Mouse (Mus musculus) embryo, embryonic 10 days (tissue): ENCODE measurements at regions not wholly inside any gene's neighbourhood (a gene's known extent, or its start where the extent isn't known, plus 50 kb on each side); places are given as distances from the start of the nearest gene placed in this dataset.
A peak's percentile ranks its signal among the peaks of the same experiment; 100 is the strongest.

Experiments used
- DNase-seq: peaks from one replicate; pipeline ENCODE4 v3.0.0-alpha.2; 2015; ENCODE audit warnings: low spot score

- no peak for DNase-seq
These were observed 140.1 kb upstream of the Smim15 start for GRCm38 (mm10) chr13:107904051-107904740.

GRCm38 (mm10) chr13:107903150-107903959 lies 140.9 kb upstream of the Smim15 start:
- peak; percentile 37 for DNase-seq

DNA sequence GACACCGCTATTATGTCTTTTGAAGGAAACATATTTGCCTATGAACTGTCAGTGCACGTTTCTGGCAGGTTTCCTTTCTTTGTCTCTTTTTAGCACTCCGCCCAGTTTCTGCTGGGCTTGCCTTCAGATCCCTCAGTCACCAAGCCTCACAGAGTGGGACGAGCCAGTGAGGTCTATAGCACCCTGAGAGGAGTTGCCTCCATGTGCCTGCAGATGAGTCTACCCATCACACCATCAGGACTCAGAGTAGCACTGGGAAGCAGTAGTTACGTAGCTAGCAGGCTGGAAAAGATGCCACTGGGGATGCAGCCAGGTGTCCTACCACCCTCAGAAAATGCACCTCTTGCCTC lies 141.5 kb upstream of the Smim15 start:
- no peak for DNase-seq

DNA sequence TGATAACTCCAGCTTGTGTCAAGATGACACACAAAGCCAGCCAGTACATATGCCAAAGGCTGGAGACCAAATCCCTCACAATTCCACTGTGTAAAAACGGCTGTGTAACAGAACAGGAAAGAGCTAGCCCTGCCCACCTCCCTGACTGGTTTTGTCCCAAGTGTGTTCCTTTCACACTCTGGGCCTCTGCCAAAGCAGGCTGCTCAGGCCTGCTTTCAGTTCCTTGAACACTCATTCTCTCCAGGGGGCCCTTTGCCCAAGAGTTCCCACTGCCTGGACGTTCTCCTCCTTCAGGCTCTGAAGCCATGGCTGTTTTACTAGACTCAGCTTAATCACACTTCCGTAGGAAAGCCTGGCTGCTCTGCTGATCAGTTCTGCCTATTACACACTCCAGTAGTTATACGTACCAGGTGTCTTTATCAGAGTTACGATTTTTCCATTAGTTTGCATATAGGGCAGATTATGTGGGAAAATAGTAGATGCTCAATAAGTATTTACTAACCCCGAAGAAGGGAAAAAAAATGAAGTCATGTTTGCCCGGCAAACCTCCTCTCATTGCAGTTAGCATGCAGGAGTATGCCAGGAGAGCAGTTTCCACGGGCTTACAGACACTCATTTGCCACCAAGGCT lies 144.5 kb upstream of the Smim15 start:
- DNase-seq = no peak

DNA sequence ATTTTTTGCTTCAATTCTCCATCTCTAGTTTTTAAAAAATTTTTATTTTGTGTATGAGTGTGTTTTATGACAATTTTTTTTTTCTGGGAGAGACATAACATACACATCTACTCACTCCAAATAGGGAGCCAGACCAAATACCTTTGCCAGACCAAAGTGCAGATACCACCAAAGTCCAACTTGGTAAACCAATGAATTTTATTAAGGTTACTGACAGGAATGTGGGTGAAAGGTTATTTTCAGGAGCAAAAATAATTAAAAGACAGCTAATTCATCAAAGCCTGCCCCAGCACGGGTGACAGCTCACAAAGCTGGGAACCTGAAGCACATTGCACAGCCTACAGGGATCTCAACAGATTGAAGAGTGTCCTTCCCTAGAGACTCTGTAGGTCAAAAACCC lies 146.6 kb upstream of the Smim15 start:
- DNase-seq = no peak

- no peak for DNase-seq
These were observed 147.1 kb upstream of the Smim15 start for GRCm38 (mm10) chr13:107897184-107897583.

DNA sequence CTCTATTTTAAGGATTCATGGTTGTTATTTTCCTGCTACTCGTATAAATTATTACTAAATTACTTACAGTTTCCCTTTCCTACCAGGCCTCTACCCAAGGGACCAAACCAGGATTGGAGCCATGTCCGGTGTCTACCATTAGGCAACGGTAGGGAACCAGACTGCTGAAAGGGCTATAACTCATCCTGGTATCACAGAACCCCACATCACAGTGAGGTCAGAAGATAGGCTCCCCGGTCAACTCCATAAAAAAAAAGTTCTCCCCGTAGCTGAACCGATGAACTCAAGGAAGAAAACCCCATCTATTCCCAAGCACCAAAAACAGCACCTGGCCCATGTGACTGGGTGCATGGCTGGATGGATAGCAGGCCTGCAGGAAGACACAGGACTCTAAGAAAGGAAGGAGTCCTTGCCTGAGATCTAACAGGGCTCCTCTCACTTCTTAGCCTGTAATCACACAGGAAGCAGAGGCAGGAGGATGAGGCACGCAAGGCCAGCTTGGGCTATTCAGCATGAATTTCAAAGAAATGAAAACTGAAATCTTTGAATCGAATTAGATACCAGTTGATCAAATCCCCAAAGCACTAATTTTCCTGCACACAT lies 150.6 kb upstream of the Smim15 start:
- no peak for DNase-seq

- no peak for DNase-seq
These were observed 151.2 kb upstream of the Smim15 start for GRCm38 (mm10) chr13:107893081-107893480.

GRCm38 (mm10) chr13:107891946-107892345 lies 152.3 kb upstream of the Smim15 start:
- DNase-seq = no peak

DNA sequence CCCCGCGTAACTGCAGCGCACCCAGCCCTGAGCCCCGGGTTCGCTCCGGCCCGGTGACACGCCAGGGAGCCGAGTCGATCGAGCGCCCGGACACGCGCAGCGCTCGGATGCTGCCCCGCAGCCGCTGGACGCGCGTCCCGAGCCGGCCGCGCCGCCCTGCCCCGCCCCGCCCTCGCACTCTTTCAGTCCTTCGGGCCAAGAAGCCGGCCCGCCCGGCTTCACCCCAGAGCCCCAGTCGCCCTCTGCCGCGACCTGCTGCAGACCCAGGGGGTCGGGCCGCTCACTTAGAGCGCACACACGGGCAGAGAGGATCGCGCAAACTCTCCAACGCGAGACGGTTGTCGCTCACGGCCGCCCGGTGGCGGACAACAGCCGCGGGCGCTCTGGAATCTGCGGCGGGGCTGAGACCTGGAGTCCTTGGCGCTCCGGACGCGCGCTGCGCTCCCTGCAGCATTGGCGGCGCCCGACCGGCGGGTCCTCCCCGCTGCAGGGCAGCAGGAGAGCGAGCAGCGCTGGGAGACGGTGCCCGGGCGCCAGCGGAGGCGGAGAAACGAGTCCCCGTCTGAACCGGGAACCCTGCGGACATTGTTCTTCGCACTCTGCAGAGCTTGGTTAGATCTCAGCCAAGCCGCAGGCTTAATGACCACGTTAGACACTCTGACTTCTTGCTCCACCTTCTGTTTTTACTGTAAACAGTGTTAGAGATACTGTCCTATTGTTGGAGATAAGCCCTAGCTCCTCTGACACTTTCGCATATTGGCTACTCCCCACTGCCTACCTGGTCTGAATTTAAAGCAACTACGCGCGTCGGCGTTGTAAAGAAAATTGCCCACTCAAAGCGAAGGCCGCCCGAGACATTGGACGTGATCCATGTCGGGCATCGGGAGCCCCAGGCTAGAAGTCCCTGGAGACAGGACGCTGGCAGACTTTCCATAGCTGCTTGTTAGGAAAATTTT lies 153.1 kb upstream of the Smim15 start:
- DNase-seq = peak; percentile 79

DNA sequence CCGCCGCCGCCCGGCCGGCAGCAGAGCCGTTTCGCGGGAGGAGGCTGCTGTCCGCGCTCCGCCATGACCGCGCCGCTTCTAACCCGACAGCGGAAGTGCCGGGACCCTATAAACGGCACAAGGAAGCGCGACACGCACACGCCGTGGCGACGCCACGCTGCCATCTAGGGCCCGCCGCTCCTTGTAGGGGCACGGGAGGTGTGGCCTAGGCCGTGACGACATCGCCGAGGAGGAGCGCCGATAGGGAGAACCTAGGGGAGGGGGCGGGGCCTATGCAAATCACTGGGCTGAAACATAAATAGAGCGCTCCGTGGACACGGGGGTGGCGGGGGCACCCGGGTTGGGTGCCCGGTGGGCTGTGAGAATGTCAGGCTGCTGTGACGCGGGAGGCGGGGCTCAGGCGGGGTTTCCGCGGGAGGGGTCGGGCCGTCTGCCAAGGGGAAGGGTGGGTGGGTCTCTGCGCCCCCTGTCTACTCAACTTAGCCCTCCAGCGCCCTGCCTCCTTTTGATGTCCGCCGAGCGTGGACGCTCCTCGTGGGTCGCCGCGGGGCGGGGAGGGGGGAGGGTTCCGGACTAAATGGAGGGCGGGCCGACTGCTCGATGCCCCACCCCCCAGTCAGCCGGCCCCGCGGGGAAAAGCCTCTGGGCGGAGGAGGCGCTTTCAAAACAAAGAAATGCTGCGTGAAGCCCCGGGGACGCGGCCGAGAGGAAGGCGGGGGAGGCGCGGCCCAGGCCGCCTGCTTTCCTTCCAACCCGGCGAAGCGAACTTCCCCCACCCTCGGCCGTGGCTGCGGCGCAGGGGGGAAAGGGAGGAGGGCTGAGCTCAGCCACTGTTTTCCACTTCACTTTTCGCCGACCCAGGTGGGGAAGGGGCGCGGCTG lies 154.0 kb upstream of the Smim15 start:
- peak; percentile 100 for DNase-seq

- DNase-seq = peak; percentile 46
These were observed 154.7 kb upstream of the Smim15 start for GRCm38 (mm10) chr13:107889588-107889984.

DNA sequence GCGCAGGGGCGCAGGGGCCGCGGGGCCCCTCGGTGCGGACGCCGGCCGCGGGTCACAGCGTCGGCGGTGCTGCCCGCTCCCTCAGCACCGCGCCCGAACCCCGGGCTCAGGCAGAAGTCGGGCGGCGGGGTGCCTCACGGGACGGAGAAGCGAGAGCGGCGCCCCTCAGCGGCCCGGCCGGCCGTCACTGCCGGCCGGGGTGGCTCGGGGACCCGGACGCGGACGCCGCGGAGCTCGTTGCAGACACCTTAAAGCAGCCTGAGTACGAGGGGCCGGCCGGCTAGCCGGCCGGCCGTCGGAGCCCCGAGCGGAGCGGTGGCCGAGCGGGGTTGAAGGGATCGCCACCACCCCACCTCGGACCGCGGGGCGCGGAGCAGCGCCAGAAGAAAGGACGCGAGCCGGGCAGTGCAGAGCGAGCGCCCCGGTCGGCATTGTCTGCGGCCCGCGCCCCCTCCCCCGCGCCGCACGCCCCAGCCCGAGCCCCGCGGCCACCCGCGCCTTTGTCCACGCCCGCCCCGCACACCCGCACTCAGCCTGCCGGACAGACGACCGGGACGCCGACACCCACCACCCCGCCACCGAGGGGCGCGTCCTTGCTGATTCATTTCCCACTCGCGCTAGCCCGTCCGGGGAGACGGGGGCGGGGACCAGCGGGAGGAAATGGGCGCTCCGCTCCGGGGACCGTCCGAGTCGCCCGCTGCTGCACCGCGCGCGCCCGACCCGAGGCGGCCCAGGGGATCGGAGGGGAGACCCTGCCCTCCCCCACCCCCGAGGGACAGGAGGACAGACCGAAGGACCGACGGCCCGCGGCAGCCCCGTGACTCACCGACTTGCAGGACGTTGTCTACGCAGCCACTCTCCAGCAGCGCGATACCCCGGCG lies 155.4 kb upstream of the Smim15 start:
- peak; percentile 53 for DNase-seq

- no peak for DNase-seq
These were observed 156.1 kb upstream of the Smim15 start for GRCm38 (mm10) chr13:107888231-107888555.

DNA sequence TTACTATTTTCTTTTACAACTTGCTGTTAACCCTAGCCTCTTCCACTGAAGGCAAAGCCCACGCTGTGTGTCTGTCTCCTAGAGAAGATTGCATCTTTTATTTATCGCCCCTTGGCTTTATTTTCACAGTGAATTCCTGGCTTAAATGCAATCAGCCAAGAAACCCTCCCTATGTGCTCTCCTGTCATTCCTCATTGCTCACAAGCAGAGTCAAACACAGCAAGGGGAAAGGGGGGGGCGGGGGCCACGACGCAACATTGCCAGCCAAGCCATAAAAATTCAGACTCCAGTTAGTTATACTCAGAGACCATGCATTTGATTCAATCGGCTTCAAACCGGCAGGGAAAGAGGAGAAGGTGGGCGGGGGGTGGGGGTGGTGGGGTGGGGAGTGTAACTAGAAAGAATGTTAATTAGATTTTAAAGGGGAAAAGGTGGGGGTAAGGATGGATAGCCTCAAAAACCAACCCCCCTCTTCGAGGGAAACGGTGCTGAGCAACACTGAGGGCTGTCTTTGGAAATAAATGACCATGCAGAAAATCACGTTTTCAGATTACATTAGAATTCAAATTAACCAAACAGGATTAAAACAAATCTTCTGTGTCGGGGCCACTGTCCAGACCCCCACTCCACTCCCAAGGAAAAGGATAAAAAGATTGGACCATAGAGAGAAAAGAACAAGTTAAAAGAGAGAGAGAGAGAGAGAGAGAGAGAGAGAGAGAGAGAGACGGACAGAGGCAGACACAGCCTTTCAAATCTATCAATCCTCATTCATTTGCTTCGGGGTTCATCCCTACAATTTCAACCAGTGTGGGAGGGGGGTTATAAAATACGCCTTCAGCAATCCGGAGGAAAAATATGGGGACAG lies 156.6 kb upstream of the Smim15 start:
- DNase-seq = peak; percentile 26

- no peak for DNase-seq
These were observed 159.4 kb upstream of the Smim15 start for GRCm38 (mm10) chr13:107884836-107885235.

DNA sequence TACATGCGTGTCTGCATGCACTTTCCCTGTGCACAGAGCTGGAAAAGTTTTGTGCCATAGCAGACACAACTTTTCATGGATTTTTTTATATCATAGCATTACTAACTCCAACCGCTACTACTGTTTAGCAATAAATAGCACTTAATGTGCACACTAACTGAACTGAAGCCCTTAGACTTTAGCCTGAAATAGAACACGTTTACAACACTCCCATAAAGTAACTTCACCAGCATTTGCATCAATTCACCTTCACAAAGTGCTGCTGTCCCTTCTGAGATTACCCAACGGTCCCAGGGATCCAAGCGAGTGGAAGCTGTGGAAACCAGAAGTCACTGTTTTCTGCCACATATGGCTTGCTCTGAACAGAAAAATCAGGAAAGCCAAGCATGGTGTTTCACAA lies 161.9 kb upstream of the Smim15 start:
- DNase-seq = no peak

- no peak for DNase-seq
These were observed 163.7 kb upstream of the Smim15 start for GRCm38 (mm10) chr13:107880551-107880950.

- no peak for DNase-seq
These were observed 164.7 kb upstream of the Smim15 start for GRCm38 (mm10) chr13:107879535-107879934.
